Mouse (Mus musculus) CH12.LX (cell line): ENCODE measurements around the gene Matn3.

Source experiments
- CHD2 ChIP-seq: IDR thresholded peaks from 2 replicates; pipeline ENCODE4 v1.6.1; 2011; ENCODE audit warnings: low read length, improper control_type of control experiment
- CTCF ChIP-seq, 2 experiments: IDR thresholded peaks in 1 of 2; conservative IDR thresholded peaks in 1 of 2; 2 replicates each; pipeline ENCODE4 v1.5.1; 2011 to 2012; ENCODE audit warnings: low read depth in 2 of 2, low read length in 2 of 2, improper control_type of control experiment in 1 of 2, inconsistent platforms in 1 of 2, mild to moderate bottlenecking in 1 of 2, moderate library complexity in 1 of 2
- KAT2A ChIP-seq: IDR thresholded peaks from 2 replicates; pipeline ENCODE4 v1.6.1; 2012; ENCODE audit warnings: low read length, improper control_type of control experiment, inconsistent platforms; ENCODE audit not compliant: insufficient replicate concordance
- MAX ChIP-seq: IDR thresholded peaks from 2 replicates; pipeline ENCODE4 v1.6.1; 2011; ENCODE audit warnings: low read length, improper control_type of control experiment
- POLR2A ChIP-seq: IDR thresholded peaks from 2 replicates; pipeline ENCODE4 v1.6.1; 2011; ENCODE audit warnings: low read depth, mild to moderate bottlenecking, improper control_type of control experiment, low read length
- TBP ChIP-seq: conservative IDR thresholded peaks from 2 replicates; pipeline ENCODE4 v1.6.1; 2011; ENCODE audit warnings: low read depth, low read length, improper control_type of control experiment

- TF ChIP-seq CTCF (conservative IDR thresholded peaks at IDR 0.05 in 1 of 2, IDR thresholded peaks at IDR 0.05 in 1 of 2; ENCODE audit: low read depth in 2 of 2, low read length in 2 of 2) (no peak), POLR2A (no peak), CHD2 (no peak), MAX (no peak), KAT2A (no peak), TBP (no peak)
These were observed 26.7 kb upstream of the Matn3 start for GRCm38 (mm10) chr12:8920996-8921393.
